Mouse (Mus musculus) thymus, adult 2 months (tissue): ENCODE data around the gene Nipsnap2. TPM values are rescaled to one million over a fixed set of nuclear protein-coding genes. Genes with fewer than 3 reads are reported as not detected.
A peak's percentile ranks its signal among the peaks of the same experiment; 100 is the strongest.

ENCODE experiments used
- DNase-seq: peaks from one replicate; pipeline ENCODE4 v3.0.0; 2021
- H3K27ac ChIP-seq: fragments of 200-500 bp; 2 replicates; pipeline ENCODE4 v1.5.1; 2012; ENCODE audit warnings: low read length, control low read depth; ENCODE audit not compliant: control insufficient read depth, insufficient read depth
- H3K27me3 ChIP-seq: fragments of 200-500 bp; 2 replicates; pipeline ENCODE4 v1.6.1; 2012; ENCODE audit warnings: mild to moderate bottlenecking, low read length, moderate library complexity, mixed read lengths; ENCODE audit not compliant: control insufficient read depth, insufficient read depth
- H3K36me3 ChIP-seq: fragments of 200-500 bp; 2 replicates; pipeline ENCODE4 v1.6.1; 2012; ENCODE audit warnings: mild to moderate bottlenecking, low read length, moderate library complexity; ENCODE audit not compliant: control insufficient read depth, insufficient read depth
- H3K4me1 ChIP-seq: fragments of 200-500 bp; replicated peaks from 2 replicates; pipeline ENCODE4 v1.6.1; 2012; ENCODE audit warnings: low read length; ENCODE audit not compliant: control insufficient read depth, insufficient read depth
- H3K4me3 ChIP-seq: fragments of 200-500 bp; 2 replicates; pipeline ENCODE4 v1.5.1; 2012; ENCODE audit warnings: mild to moderate bottlenecking, low read length, control low read depth, moderate library complexity; ENCODE audit not compliant: control insufficient read depth, insufficient read depth
- CTCF ChIP-seq: fragments of 200-500 bp; IDR thresholded peaks from 2 replicates; pipeline ENCODE4 v1.5.1; 2012; ENCODE audit warnings: mild to moderate bottlenecking, control low read depth, low read length, moderate library complexity, borderline replicate concordance; ENCODE audit not compliant: control insufficient read depth, poor library complexity, insufficient read depth; ENCODE audit errors: extremely low read depth
- POLR2A ChIP-seq: fragments of 200-500 bp; IDR thresholded peaks from 2 replicates; pipeline ENCODE4 v1.6.1; 2012; ENCODE audit warnings: mild to moderate bottlenecking, low read length, control low read depth, moderate library complexity; ENCODE audit not compliant: control insufficient read depth, poor library complexity, insufficient read depth; ENCODE audit errors: extremely low read depth
- WGBS: fragments of 180-500 bp; shearing (Covaris S2); methylation state at CpG from one replicate; pipeline ENCODE4 v1.1.7; 2018; 5-methylcytosine and 5-hydroxymethylcytosine counted together
- polyA plus RNA-seq: library from polyadenylated mRNA; depleted of rRNA; stranded (reverse); fragments of >200 nt; gene quantifications from 2 replicates; pipeline ENCODE4 v1.2.3, GENCODE M21; 2012

Gene Nipsnap2
- polyA plus RNA-seq, 1 experiment = 45.9 TPM

DNA sequence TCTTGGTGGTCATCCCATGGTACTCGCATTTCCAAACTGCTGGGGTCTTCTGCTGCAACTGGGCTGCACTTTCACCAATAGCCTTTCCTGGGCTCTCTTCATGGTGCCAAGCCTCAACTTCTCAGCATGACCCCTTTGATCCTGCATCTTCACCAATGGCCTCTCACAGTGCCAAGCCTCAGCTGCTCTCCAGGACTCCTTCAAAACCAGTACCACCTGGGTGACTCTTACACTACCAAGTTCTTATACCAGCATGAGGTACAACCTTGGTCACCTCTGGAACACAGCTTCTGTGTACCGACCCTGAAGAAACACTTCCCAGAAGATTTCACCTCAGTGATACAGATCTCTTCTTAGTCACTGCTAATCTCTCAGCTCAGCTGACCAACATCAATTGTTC is 16.5 kb upstream of the Nipsnap2 start, which contains the start of gene Sept14:
TSS of gene Sept14 (minus strand) at position 101 of the 400 bp plus-strand sequence.
- Histone ChIP-seq H3K36me3 (no peaks in the 10 kb centered on the region), H3K4me3 (no peak within 1 kb of the TSS), H3K27me3 (no peaks in the 10 kb centered on the region), H3K4me1 (no peaks in the 10 kb centered on the region), H3K27ac (no peak within 1 kb of the TSS)
- WGBS = 70% methylated on average over 2 of the region's 2 CpGs
- DNase-seq = no peak
- TF ChIP-seq POLR2A = no peak

DNA sequence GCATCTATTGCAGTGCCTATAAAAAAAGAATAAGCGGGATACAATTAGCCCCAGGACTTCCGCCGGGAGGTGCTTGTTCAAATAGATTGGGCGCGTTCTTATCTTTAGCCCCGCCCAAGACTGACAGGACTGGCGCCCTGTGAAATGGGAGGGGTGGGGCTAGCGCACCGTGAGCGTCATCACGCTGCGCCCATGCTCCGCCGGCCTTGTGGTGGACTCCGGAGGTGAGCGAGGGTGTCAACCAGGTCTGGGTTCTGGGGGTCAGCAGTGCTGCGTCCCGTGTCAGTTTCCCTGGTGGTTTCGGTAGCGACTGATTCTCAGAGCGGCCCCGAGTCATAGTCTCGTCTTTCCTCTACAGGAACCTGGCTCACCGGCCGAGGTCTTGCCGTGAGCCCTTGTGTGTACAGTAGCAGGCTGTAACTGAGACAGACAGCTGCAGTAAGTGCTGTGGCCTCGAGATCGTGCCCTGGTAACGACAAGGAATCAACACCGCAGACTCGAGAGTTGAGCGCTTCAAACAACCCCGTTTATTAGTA is 9.5 kb upstream of the Nipsnap2 start, which contains the start of gene Mrps17:
TSS of gene Mrps17 (plus strand) at position 172 of the 536 bp plus-strand sequence.
- Histone ChIP-seq H3K36me3 (peaks cover 17% of the 10 kb centered on the region; the same call in 1 of the 2 replicates), H3K4me3 (peak within 1 kb of the TSS; percentile 82), H3K27ac (no peak within 1 kb of the TSS), H3K4me1 (no peaks in the 10 kb centered on the region), H3K27me3 (no peaks in the 10 kb centered on the region)
- peak; percentile 91 for DNase-seq
- WGBS = under 1% methylated on average over 33 of the region's 33 CpGs
- TF ChIP-seq POLR2A = peak; percentile 59; the same call in 1 of the 2 replicates
- 0 out of 2 replicates have a peak, but pooled peaks have one; percentile 38 for TF ChIP-seq CTCF

DNA sequence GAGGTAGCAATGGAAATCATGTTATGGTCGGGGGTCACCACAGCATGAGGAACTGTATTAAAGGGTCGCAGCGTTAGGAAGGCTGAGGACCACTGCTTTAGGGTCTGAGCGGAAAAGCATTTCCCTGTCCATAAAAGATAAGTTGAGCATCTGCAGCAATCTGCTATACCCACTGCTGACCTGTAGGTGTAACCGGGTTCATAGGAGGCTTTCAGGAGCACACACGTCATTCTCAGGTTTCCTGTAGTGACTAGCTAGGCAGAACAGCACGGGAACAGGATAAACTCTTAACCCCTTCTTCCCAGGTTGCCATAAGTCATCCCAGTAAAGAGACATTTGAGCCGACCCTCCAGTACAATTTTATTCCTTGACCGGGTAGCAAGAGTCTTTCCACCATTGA is 7.8 kb upstream of the Nipsnap2 start:
- DNase-seq = no peak
- WGBS = 87% methylated on average over 9 of the region's 9 CpGs
- Histone ChIP-seq H3K27me3 (no peaks in the 10 kb centered on the region), H3K27ac (no peak overlapping the region), H3K36me3 (peaks cover 17% of the 10 kb centered on the region; the same call in 1 of the 2 replicates), H3K4me1 (no peaks in the 10 kb centered on the region), H3K4me3 (no peak overlapping the region)
- TF ChIP-seq POLR2A (no peak), CTCF (no peak)

- H3K4me3 ChIP-seq = no peak overlapping the region
- DNase-seq = no peak
- WGBS = 91% methylated on average over 3 of the region's 3 CpGs
- H3K27ac ChIP-seq = no peak overlapping the region
- TF ChIP-seq CTCF (no peak), POLR2A (no peak)
- no peaks in the 10 kb centered on the region for H3K27me3 ChIP-seq
- peaks cover 17% of the 10 kb centered on the region; the same call in 1 of the 2 replicates for H3K36me3 ChIP-seq
- peaks cover 6% of the 10 kb centered on the region for H3K4me1 ChIP-seq
Observed at GRCm38 (mm10) chr5:129720176-129720575, 4.7 kb upstream of the Nipsnap2 start.

DNA sequence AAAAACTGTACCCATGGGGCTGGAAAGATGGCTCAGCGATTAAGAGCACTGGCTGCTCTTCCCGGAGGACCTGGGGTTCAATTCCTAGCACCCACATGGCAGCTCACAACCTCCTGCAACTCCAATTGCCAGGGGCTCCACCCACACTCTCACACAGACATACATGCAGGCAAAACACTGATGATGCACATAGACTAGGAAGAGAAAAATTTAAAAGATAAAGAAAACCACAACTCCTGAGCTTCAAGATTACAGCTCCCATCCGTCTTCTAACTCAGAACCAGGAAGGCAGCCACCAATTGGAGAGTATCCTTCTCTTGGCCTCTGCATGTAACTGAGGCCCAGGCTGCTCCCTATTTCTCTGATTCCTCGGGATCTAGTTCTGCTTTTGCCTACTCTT is 595 bp upstream of the Nipsnap2 start:
- DNase-seq = no peak
- Histone ChIP-seq H3K4me1 (peaks cover 9% of the 10 kb centered on the region), H3K4me3 (no peak overlapping the region), H3K36me3 (peaks cover under 1% of the 10 kb centered on the region; the same call in 1 of the 2 replicates), H3K27me3 (no peaks in the 10 kb centered on the region), H3K27ac (no peak overlapping the region)
- TF ChIP-seq CTCF = no peak
- no peak for TF ChIP-seq POLR2A
- WGBS = 30% methylated on average over 4 of the region's 4 CpGs

DNA sequence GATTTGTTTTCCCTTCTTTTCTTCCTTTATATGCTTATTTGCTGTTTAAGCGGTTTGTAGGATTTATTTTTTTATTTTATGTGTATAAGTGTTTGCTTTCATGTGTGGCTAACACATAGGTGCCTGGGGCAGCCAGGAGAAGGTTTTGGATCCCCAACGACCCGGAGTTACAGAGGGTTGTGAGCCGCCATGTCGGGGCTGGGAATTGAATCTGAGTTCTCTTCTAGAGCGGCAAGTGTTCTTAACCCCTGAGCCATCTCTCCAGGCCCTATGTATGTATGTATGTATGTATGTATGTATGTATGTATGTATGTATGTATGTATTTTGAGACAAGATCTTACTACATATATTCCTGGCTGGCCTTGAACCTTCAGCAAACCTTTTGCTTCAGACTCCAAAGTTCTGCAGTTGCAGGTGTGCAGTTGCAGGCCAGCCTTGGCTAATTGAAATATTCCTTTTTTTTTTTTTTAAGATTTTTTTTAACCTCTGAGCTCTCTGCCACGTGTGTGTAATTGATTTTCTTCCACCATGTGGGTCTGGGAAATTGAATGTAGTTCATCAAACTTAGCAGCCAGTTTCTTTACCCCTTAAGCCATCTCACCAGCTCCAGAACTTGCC is 1.0 kb downstream of the Nipsnap2 start:
- no peak overlapping the region; the same call in 1 of the 2 replicates for H3K27ac ChIP-seq
- H3K4me1 ChIP-seq = peaks cover 9% of the 10 kb centered on the region
- 38% methylated on average over 7 of the region's 7 CpGs for WGBS
- peak overlapping the region; percentile 67 for H3K4me3 ChIP-seq
- DNase-seq = peak; percentile 13
- H3K27me3 ChIP-seq = no peaks in the 10 kb centered on the region
- TF ChIP-seq CTCF (no peak), POLR2A (no peak)
- H3K36me3 ChIP-seq = no peaks in the 10 kb centered on the region

DNA sequence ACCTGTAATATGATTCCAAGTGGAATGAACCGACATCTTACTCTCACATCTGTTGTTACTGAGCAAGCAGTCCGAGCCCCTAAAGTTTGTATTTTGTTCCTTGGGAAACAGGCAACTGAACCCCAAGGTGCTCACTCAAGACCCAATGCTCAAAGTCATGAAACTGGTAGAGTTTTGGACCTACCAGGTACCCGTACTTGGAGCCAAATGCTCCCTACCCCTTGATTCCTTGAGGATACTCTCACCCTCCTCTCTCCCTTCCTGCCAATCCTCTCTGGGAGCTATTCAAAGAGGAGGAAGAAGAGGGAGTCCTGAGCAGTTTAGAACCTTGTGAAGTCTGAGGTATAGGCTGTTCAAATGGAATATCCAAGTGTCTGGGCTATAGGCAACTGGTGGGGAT is 1.9 kb downstream of the Nipsnap2 start:
- Histone ChIP-seq H3K4me3 (no peak overlapping the region), H3K27me3 (no peaks in the 10 kb centered on the region), H3K27ac (no peak overlapping the region), H3K36me3 (no peaks in the 10 kb centered on the region), H3K4me1 (peaks cover 9% of the 10 kb centered on the region)
- no peak for DNase-seq
- 96% methylated on average over 3 of the region's 3 CpGs for WGBS
- TF ChIP-seq CTCF = no peak
- TF ChIP-seq POLR2A = no peak
